Comparison of ENCODE assay signal across 23 mouse cellular contexts in the genomic region with DNA sequence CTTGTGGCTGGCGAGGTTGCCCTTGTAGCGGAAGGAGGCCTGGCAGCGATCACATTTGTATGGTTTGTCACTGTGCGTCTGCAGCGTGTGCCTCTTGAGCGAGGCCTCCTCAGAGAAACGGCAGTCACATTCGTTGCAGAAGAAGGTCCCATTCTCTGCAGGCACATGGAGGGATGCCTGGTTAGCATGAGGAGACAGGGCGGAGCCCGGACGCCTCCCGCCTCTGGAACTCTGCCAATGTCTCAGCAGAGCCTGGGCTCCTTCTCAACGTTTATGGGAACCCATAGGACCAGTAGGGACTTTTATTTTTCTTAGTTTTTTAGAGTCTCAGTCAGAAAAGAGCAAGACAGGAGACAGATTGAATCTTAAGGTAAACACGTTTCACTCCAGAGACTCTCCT. TPM values are rescaled to one million over a fixed set of nuclear protein-coding genes. Genes with fewer than 3 reads are reported as not detected.
A peak's percentile ranks its signal among the peaks of the same experiment; 100 is the strongest.
DNase-seq lines count a peak whose midpoint lies in the region; ATAC-seq and TF ChIP-seq lines count a peak whose summit lies in the region.
"Had no signal": no experiment of that assay in that cellular context is flagged by ENCODE, and none has a peak within 500 bp of the region (broad histone marks: within the 10 kb centered on the region; RNA-seq: fewer than 3 reads in every experiment).

No protein-coding gene starts in this region.

- no peaks in the 10 kb centered on the region for H3K9me3 ChIP-seq in lung, embryonic 16.5 days (ENCODE audit: control insufficient read depth, low read length)
- H3K9me3 ChIP-seq in intestine, embryonic 15.5 days, result no peaks in the 10 kb centered on the region
- no peaks in the 10 kb centered on the region for H3K9me3 ChIP-seq in stomach, postnatal 0 days (ENCODE audit: control insufficient read depth, low read length)
- H3K9me3 ChIP-seq in liver, embryonic 12.5 days (replicated peaks), result no peaks in the 10 kb centered on the region
- H3K9me3 ChIP-seq: forebrain, embryonic 12.5 days; hindbrain, embryonic 13.5 days; limb, embryonic 15.5 days; neural tube, embryonic 12.5 days had no signal

- no peaks in the 10 kb centered on the region; the same call in 1 of the 2 replicates for H3K4me1 ChIP-seq in lung, embryonic 16.5 days (replicated peaks; ENCODE audit: control insufficient read depth, insufficient read depth, low read length)
- H3K4me1 ChIP-seq in lung, adult 2 months (ENCODE audit: control insufficient read depth, insufficient read depth, low read length), result no peaks in the 10 kb centered on the region; the same call in 1 of the 2 replicates
- peaks cover 8% of the 10 kb centered on the region for H3K4me1 ChIP-seq in intestine, embryonic 15.5 days (replicated peaks)
- no peaks in the 10 kb centered on the region for H3K4me1 ChIP-seq in stomach, postnatal 0 days (replicated peaks; ENCODE audit: control insufficient read depth, insufficient read depth)
- H3K4me1 ChIP-seq in liver, embryonic 12.5 days, result no peaks in the 10 kb centered on the region; the same call in 1 of the 2 replicates
- H3K4me1 ChIP-seq: forebrain, embryonic 12.5 days; hindbrain, embryonic 13.5 days; neural tube, embryonic 12.5 days had no signal

- WGBS in lung, embryonic 16.5 days, result 60% methylated on average over 14 of the region's 14 CpGs
- 62% methylated on average over 14 of the region's 14 CpGs for WGBS in lung, adult 2 months
- 60% methylated on average over 14 of the region's 14 CpGs for WGBS in intestine, embryonic 15.5 days
- WGBS in stomach, postnatal 0 days, result 52% methylated on average over 14 of the region's 14 CpGs
- WGBS in liver, embryonic 12.5 days (ENCODE audit: insufficient replicate concordance), result 69% methylated on average over 14 of the region's 14 CpGs

- ATAC-seq in lung, embryonic 16.5 days (ENCODE audit: low read depth), result peak; percentile 64
- peak; percentile 57 for ATAC-seq in intestine, embryonic 15.5 days
- ATAC-seq in stomach, postnatal 0 days (ENCODE audit: low FRiP score, low TSS enrichment), result no peak
- no peak for ATAC-seq in liver, embryonic 12.5 days

- H3K4me3 ChIP-seq in gastrocnemius, adult 2 months, result no peak overlapping the region
- no peak overlapping the region for H3K4me3 ChIP-seq in lung, embryonic 16.5 days (ENCODE audit: low read length)
- no peak overlapping the region for H3K4me3 ChIP-seq in lung, adult 2 months (replicated peaks; ENCODE audit: extremely low read depth, low read depth, low read length)
- no peak overlapping the region for H3K4me3 ChIP-seq in intestine, embryonic 15.5 days (replicated peaks)
- no peak overlapping the region for H3K4me3 ChIP-seq in stomach, postnatal 0 days (ENCODE audit: low read depth, low read length)
- H3K4me3 ChIP-seq in liver, embryonic 12.5 days, result no peak overlapping the region
- H3K4me3 ChIP-seq: forebrain, embryonic 12.5 days; hindbrain, embryonic 13.5 days; layer of hippocampus, adult 2 months; left cerebral cortex, adult 2 months; limb, embryonic 15.5 days; neural tube, embryonic 12.5 days had no signal

- intact Hi-C loops in gastrocnemius, adult 2 months (cut with DNase I), result no loop called here

- TF ChIP-seq POLR2A in lung, adult 2 months (IDR thresholded peaks at IDR 0.05; ENCODE audit: borderline replicate concordance, extremely low read depth, low read depth, low read length), result no peak

- DNase-seq in gastrocnemius, adult 2 months, result no peak
- no peak for DNase-seq in gastrocnemius, postnatal 25 days
- no peak for DNase-seq in lung, adult 2 months
- peak; percentile 31 for DNase-seq in stomach, postnatal 0 days (ENCODE audit: low spot score)
- DNase-seq: kidney, adult 2 months; right cerebral cortex, postnatal 14 days; thymus, postnatal 4 days had no signal

- TF ChIP-seq CTCF in gastrocnemius, adult 2 months (IDR thresholded peaks at IDR 0.05), result no peak
- TF ChIP-seq CTCF in lung, adult 2 months (IDR thresholded peaks at IDR 0.05; ENCODE audit: insufficient read depth, low read length), result no peak
- TF ChIP-seq CTCF in stomach, postnatal 0 days (IDR thresholded peaks at IDR 0.05; ENCODE audit: low read depth), result no peak

- H3K27ac ChIP-seq in gastrocnemius, adult 2 months, result peak overlapping the region; percentile 70
- H3K27ac ChIP-seq in lung, embryonic 16.5 days (ENCODE audit: low read length), result peak overlapping the region; percentile 69; the same call in 1 of the 2 replicates
- no peak overlapping the region for H3K27ac ChIP-seq in intestine, embryonic 15.5 days
- no peak overlapping the region for H3K27ac ChIP-seq in stomach, postnatal 0 days (replicated peaks)
- H3K27ac ChIP-seq in liver, embryonic 12.5 days, result no peak overlapping the region
- H3K27ac ChIP-seq: forebrain, embryonic 12.5 days; hindbrain, embryonic 13.5 days; layer of hippocampus, adult 2 months; left cerebral cortex, adult 2 months; limb, embryonic 15.5 days; neural tube, embryonic 12.5 days had no signal

- no peak for TF ChIP-seq EP300 in stomach, postnatal 0 days (optimal IDR thresholded peaks at IDR 0.05)

- H3K36me3 ChIP-seq in lung, embryonic 16.5 days (ENCODE audit: control insufficient read depth, insufficient read depth, low read length), result peaks cover 24% of the 10 kb centered on the region
- peaks cover 4% of the 10 kb centered on the region; the same call in 1 of the 2 replicates for H3K36me3 ChIP-seq in intestine, embryonic 15.5 days
- no peaks in the 10 kb centered on the region; the same call in 1 of the 2 replicates for H3K36me3 ChIP-seq in stomach, postnatal 0 days (ENCODE audit: control insufficient read depth, insufficient read depth, low read length)
- peaks cover 4% of the 10 kb centered on the region; the same call in 1 of the 2 replicates for H3K36me3 ChIP-seq in liver, embryonic 12.5 days
- H3K36me3 ChIP-seq: forebrain, embryonic 12.5 days; hindbrain, embryonic 13.5 days had no signal

- no peak overlapping the region for H3K4me2 ChIP-seq in lung, embryonic 16.5 days (ENCODE audit: low read depth, low read length)
- no peak overlapping the region for H3K4me2 ChIP-seq in intestine, embryonic 15.5 days (replicated peaks)
- no peak overlapping the region for H3K4me2 ChIP-seq in stomach, postnatal 0 days (replicated peaks; ENCODE audit: low read depth)
- no peak overlapping the region for H3K4me2 ChIP-seq in liver, embryonic 12.5 days
- H3K4me2 ChIP-seq: forebrain, embryonic 12.5 days; hindbrain, embryonic 13.5 days; limb, embryonic 15.5 days; neural tube, embryonic 12.5 days had no signal

- no peak overlapping the region for H3K9ac ChIP-seq in lung, embryonic 16.5 days (ENCODE audit: low read length)
- H3K9ac ChIP-seq in intestine, embryonic 15.5 days, result no peak overlapping the region
- H3K9ac ChIP-seq in stomach, postnatal 0 days (ENCODE audit: low read length), result no peak overlapping the region
- no peak overlapping the region for H3K9ac ChIP-seq in liver, embryonic 12.5 days
- H3K9ac ChIP-seq: forebrain, embryonic 12.5 days; hindbrain, embryonic 13.5 days; limb, embryonic 15.5 days; neural tube, embryonic 12.5 days had no signal

- H3K27me3 ChIP-seq in lung, embryonic 16.5 days (ENCODE audit: control insufficient read depth, insufficient read depth, low read depth, low read length), result no peaks in the 10 kb centered on the region
- H3K27me3 ChIP-seq in intestine, embryonic 15.5 days (replicated peaks), result no peaks in the 10 kb centered on the region
- H3K27me3 ChIP-seq in stomach, postnatal 0 days (ENCODE audit: control insufficient read depth, insufficient read depth, low read length), result no peaks in the 10 kb centered on the region
- no peaks in the 10 kb centered on the region for H3K27me3 ChIP-seq in liver, embryonic 12.5 days (replicated peaks)
- H3K27me3 ChIP-seq: forebrain, embryonic 12.5 days; hindbrain, embryonic 13.5 days; limb, embryonic 15.5 days; neural tube, embryonic 12.5 days had no signal

RNA-seq across cellular contexts. Expression of a gene that starts 18.4 kb away (rescaled TPM):
- total RNA-seq in gastrocnemius, adult 2 months (2021), result not detected
- not detected for total RNA-seq in gastrocnemius, postnatal 25 days (2021)
- polyA plus RNA-seq in lung, embryonic 16.5 days (2015; fragmentation: Nextera tagmentation; extraction: Ambion mirVana), result not detected in 2 replicates
- polyA plus RNA-seq in lung, adult 2 months (2012; rRNA removed), result not detected in 2 replicates
- polyA plus RNA-seq in intestine, embryonic 15.5 days (2015; fragmentation: Nextera tagmentation; extraction: Ambion mirVana), result not detected in 2 replicates
- not detected in 2 replicates for polyA plus RNA-seq in stomach, postnatal 0 days (2015; fragmentation: Nextera tagmentation; extraction: Ambion mirVana)
- not detected in 2 replicates for polyA plus RNA-seq in liver, embryonic 12.5 days (2016; fragmentation: Nextera tagmentation; extraction: Ambion mirVana)
- total RNA-seq: adrenal gland, adult 18-20 months; common myeloid progenitor, adult 5-6 weeks; ES-E14; heart, adult 18-20 months; layer of hippocampus, adult 2 months; left cerebral cortex, adult 2 months; midbrain, postnatal 0 days had no signal
- polyA plus RNA-seq: forebrain, embryonic 12.5 days; heart, postnatal 0 days; hindbrain, embryonic 13.5 days; kidney, adult 2 months; limb, embryonic 15.5 days; midbrain, postnatal 0 days; neural tube, embryonic 12.5 days; testis, adult 2 months had no signal

RNA-seq across cellular contexts. Expression of a gene that starts 18.7 kb away (rescaled TPM):
- 10 to 100 TPM; 62.7 to 71.2 TPM for total RNA-seq in gastrocnemius, adult 2 months (2021)
- total RNA-seq in gastrocnemius, postnatal 25 days (2021), result 10 to 100 TPM; 36.6 to 68.3 TPM
- 1.6 and 2.4 TPM in 2 replicates for polyA plus RNA-seq in lung, embryonic 16.5 days (2015; fragmentation: Nextera tagmentation; extraction: Ambion mirVana)
- 26.0 and 28.2 TPM in 2 replicates for polyA plus RNA-seq in lung, adult 2 months (2012; rRNA removed)
- 0.90 and 0.91 TPM in 2 replicates for polyA plus RNA-seq in intestine, embryonic 15.5 days (2015; fragmentation: Nextera tagmentation; extraction: Ambion mirVana)
- polyA plus RNA-seq in stomach, postnatal 0 days (2015; fragmentation: Nextera tagmentation; extraction: Ambion mirVana), result 0.23 and 0.30 TPM in 2 replicates
- 0.12 and 0.19 TPM in 2 replicates for polyA plus RNA-seq in liver, embryonic 12.5 days (2016; fragmentation: Nextera tagmentation; extraction: Ambion mirVana)

RNA-seq across cellular contexts. Expression of a gene that starts 37.7 kb away (rescaled TPM):
- total RNA-seq in gastrocnemius, adult 2 months (2021), result not detected
- not detected for total RNA-seq in gastrocnemius, postnatal 25 days (2021)
- polyA plus RNA-seq in lung, embryonic 16.5 days (2015; fragmentation: Nextera tagmentation; extraction: Ambion mirVana), result not detected in 2 replicates
- not detected in 2 replicates for polyA plus RNA-seq in lung, adult 2 months (2012; rRNA removed)
- not detected in 2 replicates for polyA plus RNA-seq in intestine, embryonic 15.5 days (2015; fragmentation: Nextera tagmentation; extraction: Ambion mirVana)
- not detected in 2 replicates for polyA plus RNA-seq in stomach, postnatal 0 days (2015; fragmentation: Nextera tagmentation; extraction: Ambion mirVana)
- not detected in 2 replicates for polyA plus RNA-seq in liver, embryonic 12.5 days (2016; fragmentation: Nextera tagmentation; extraction: Ambion mirVana)
- total RNA-seq: adrenal gland, adult 18-20 months; common myeloid progenitor, adult 5-6 weeks; heart, adult 18-20 months; left cerebral cortex, adult 2 months had no signal
- polyA plus RNA-seq: heart, postnatal 0 days; hindbrain, embryonic 13.5 days; kidney, adult 2 months; limb, embryonic 15.5 days; neural tube, embryonic 12.5 days had no signal

Comparison
In these comparisons a context has a peak if more than half of its experiments do, and no peak if none do; other contexts are left out.
1. H3K27ac ChIP-seq: peak in gastrocnemius, adult 2 months (single experiment) and lung, embryonic 16.5 days (single experiment); none in intestine, embryonic 15.5 days (single experiment), stomach, postnatal 0 days (single experiment) and liver, embryonic 12.5 days (single experiment).
2. ATAC-seq: peak in lung, embryonic 16.5 days (single experiment) and intestine, embryonic 15.5 days (single experiment); none in stomach, postnatal 0 days (single experiment) and liver, embryonic 12.5 days (single experiment).